Comparison of ENCODE assay signal across 9 mouse cellular contexts in the genomic region with DNA sequence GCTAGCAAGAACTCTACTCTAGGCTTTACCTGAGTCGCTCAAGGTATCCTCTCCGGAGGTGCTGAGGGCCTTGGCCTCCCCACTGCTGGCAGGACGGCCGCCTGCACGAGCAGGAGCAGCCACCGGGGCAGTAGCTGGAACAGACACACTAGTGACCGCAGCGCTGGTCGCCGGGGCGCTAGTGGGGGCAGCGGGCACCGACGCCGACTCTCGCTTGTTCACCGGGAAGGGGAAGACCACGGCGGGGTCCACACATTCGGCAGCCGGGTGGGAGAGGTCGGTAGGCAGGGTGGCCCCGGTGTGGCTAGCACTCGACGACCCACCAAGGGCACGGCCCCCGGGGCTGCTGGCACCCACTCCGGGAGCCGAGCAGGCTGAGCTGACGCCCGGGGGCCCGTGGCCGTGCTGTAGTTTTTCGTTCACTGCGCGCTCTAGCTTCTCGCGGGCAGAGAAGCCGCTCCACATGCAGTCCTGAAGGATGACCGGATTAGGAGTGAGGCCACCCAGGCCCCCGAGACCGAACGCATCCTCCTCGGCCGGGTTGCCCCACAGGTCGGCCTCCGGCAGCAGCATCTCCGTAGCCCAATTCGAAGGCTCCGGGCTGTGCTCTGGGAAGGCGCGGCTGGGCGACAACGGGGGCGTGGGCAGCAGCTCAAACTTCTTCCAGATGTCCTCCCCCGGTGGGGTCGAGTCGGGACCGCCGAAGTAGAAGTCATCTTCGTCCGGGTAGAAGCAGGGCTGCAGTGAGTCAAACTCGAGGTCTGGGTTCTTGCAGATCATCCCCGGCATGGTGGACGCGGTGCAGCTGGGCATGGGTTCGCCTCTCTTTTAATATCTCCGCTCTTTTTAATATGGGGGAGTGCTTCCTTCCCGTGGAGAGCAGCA. TPM values are rescaled to one million over a fixed set of nuclear protein-coding genes. Genes with fewer than 3 reads are reported as not detected.
DNase-seq lines count a peak whose midpoint lies in the region; ATAC-seq and TF ChIP-seq lines count a peak whose summit lies in the region.
"Had no signal": no experiment of that assay in that cellular context is flagged by ENCODE, and none has a peak within 500 bp of the region (broad histone marks: within the 10 kb centered on the region; RNA-seq: fewer than 3 reads in every experiment).

No protein-coding gene starts in this region.

- intact Hi-C loops in heart, adult 2 months (cut with DNase I), result loop anchor here (2.0 to 10.0 kb wide), 6 partner anchors 158 to 765 kb away; no protein-coding TSS in a partner anchor

- DNase-seq in cerebellum, postnatal 14 days, result peak; percentile 45 to 49
- DNase-seq in heart, adult 2 months, result peak; percentile 26 to 51
- peak; percentile 44 for DNase-seq in kidney, adult 18-20 months
- no peak for DNase-seq in liver, adult 2 months (ENCODE audit: extremely low read depth, low read depth, low spot score)

- ATAC-seq in erythroblast, adult 5-6 weeks (replicated peaks; ENCODE audit: low FRiP score, poor library complexity, severe bottlenecking), result no peak
- ATAC-seq in neural tube, embryonic 15.5 days (ENCODE audit: low FRiP score), result no peak
- ATAC-seq in erythroid progenitor cell, adult 5-6 weeks (replicated peaks; ENCODE audit: low FRiP score, poor library complexity, severe bottlenecking), result no peak

- H3K27ac ChIP-seq in heart, adult 2 months, result peak overlapping the region; percentile 12
- no peak overlapping the region for H3K27ac ChIP-seq in liver, adult 2 months (replicated peaks; ENCODE audit: insufficient read depth, low read depth, low read length)
- peak overlapping the region; percentile 97 for H3K27ac ChIP-seq in neural tube, embryonic 15.5 days (replicated peaks)

- H3K79me2 ChIP-seq in heart, adult 2 months (replicated peaks; ENCODE audit: control insufficient read depth, insufficient read depth, low read length), result no peaks in the 10 kb centered on the region
- H3K79me2 ChIP-seq in liver, adult 2 months (ENCODE audit: control insufficient read depth, insufficient read depth, low read length), result 0 out of 2 replicates have a peak, but pooled peaks cover 3% of the 10 kb centered on the region

- H3K4me3 ChIP-seq in erythroblast, embryonic 14.5 days (replicated peaks), result peak overlapping the region; percentile 32
- peak overlapping the region; percentile 80 for H3K4me3 ChIP-seq in heart, adult 2 months
- peak overlapping the region; percentile 35 for H3K4me3 ChIP-seq in liver, adult 2 months (ENCODE audit: insufficient read depth, low read depth, low read length)
- peak overlapping the region; percentile 80 for H3K4me3 ChIP-seq in neural tube, embryonic 15.5 days (replicated peaks)

- TF ChIP-seq EP300 in heart, adult 2 months (IDR thresholded peaks at IDR 0.05; ENCODE audit: insufficient read depth, low read depth, low read length), result no peak

- 1% methylated on average over 69 of the region's 69 CpGs for WGBS in heart, adult 2 months
- 4% methylated on average over 69 of the region's 69 CpGs for WGBS in liver, adult 2 months
- under 1% methylated on average over 66 of the region's 69 CpGs for WGBS in neural tube, embryonic 15.5 days

- H3K27me3 ChIP-seq in erythroblast, embryonic 14.5 days (ENCODE audit: control insufficient read depth), result peaks cover 79% of the 10 kb centered on the region
- no peaks in the 10 kb centered on the region for H3K27me3 ChIP-seq in heart, adult 2 months (ENCODE audit: control insufficient read depth, insufficient read depth, low read length)
- 0 out of 2 replicates have a peak, but pooled peaks cover 2% of the 10 kb centered on the region for H3K27me3 ChIP-seq in liver, adult 2 months (ENCODE audit: control insufficient read depth, insufficient read depth, low read length)
- no peaks in the 10 kb centered on the region for H3K27me3 ChIP-seq in neural tube, embryonic 15.5 days (replicated peaks)
- H3K27me3 ChIP-seq: CH12.LX had no signal

- peak overlapping the region; percentile 90 for H3K9ac ChIP-seq in heart, adult 2 months (ENCODE audit: low read depth, low read length)
- peak overlapping the region; percentile 56 for H3K9ac ChIP-seq in liver, adult 2 months (ENCODE audit: low read depth, low read length)
- H3K9ac ChIP-seq in neural tube, embryonic 15.5 days (replicated peaks), result peak overlapping the region; percentile 91

- H3K36me3 ChIP-seq in erythroblast, embryonic 14.5 days (ENCODE audit: control insufficient read depth), result no peaks in the 10 kb centered on the region; the same call in 1 of the 2 replicates
- no peaks in the 10 kb centered on the region for H3K36me3 ChIP-seq in heart, adult 2 months (ENCODE audit: control insufficient read depth, insufficient read depth, low read length)
- no peaks in the 10 kb centered on the region for H3K36me3 ChIP-seq in liver, adult 2 months (ENCODE audit: control insufficient read depth, insufficient read depth, low read length)
- peaks cover 16% of the 10 kb centered on the region for H3K36me3 ChIP-seq in neural tube, embryonic 15.5 days

- H3K4me1 ChIP-seq in erythroblast, embryonic 14.5 days (ENCODE audit: control insufficient read depth), result peaks cover 9% of the 10 kb centered on the region; the same call in 1 of the 2 replicates
- H3K4me1 ChIP-seq in heart, adult 2 months (ENCODE audit: control insufficient read depth, insufficient read depth, low read length), result peaks cover 1% of the 10 kb centered on the region
- H3K4me1 ChIP-seq in liver, adult 2 months (ENCODE audit: control insufficient read depth, insufficient read depth, low read length), result peaks cover 12% of the 10 kb centered on the region
- peaks cover 39% of the 10 kb centered on the region for H3K4me1 ChIP-seq in neural tube, embryonic 15.5 days

- peak overlapping the region; percentile 93 for H3K4me2 ChIP-seq in neural tube, embryonic 15.5 days

- TF ChIP-seq POLR2A in heart, adult 2 months (IDR thresholded peaks at IDR 0.05; ENCODE audit: insufficient read depth, low read depth, low read length), result no peak
- no peak for TF ChIP-seq POLR2A in liver, adult 2 months (IDR thresholded peaks at IDR 0.05; ENCODE audit: extremely low read depth, insufficient read depth, low read length)

- H3K9me3 ChIP-seq in erythroblast, embryonic 14.5 days (ENCODE audit: control insufficient read depth, low read length), result peaks cover 6% of the 10 kb centered on the region; the same call in 1 of the 2 replicates
- H3K9me3 ChIP-seq in neural tube, embryonic 15.5 days (replicated peaks), result no peaks in the 10 kb centered on the region

- TF ChIP-seq CTCF in heart, adult 2 months (IDR thresholded peaks at IDR 0.05), result no peak
- TF ChIP-seq CTCF in liver, adult 2 months (IDR thresholded peaks at IDR 0.05; ENCODE audit: low read depth, low read length), result no peak

RNA-seq across cellular contexts. Expression of a gene that starts 1.9 kb away (rescaled TPM):
- polyA plus RNA-seq in erythroblast, embryonic 14.5 days (2012), result 0.02 TPM in 1 of 2 replicates, not detected in the other
- total RNA-seq in erythroblast, adult 5-6 weeks (2015; ENCODE audit: low replicate concordance), result not detected in 2 replicates
- total RNA-seq in erythroblast, adult 5-6 weeks (2017; ENCODE audit: low replicate concordance), result 0.56 TPM in 1 of 2 replicates, not detected in the other
- total RNA-seq in heart, adult 2 months (2021), result 1 to 10 TPM; 1.8 to 1.9 TPM
- polyA plus RNA-seq in heart, adult 2 months (2012; rRNA removed), result 3.1 and 4.7 TPM in 2 replicates
- 0.40 and 0.65 TPM in 2 replicates for total RNA-seq in liver, adult 2 months (2014; rRNA removed)
- polyA plus RNA-seq in liver, adult 2 months (2012; rRNA removed), result 0.21 and 0.54 TPM in 2 replicates
- polyA plus RNA-seq in neural tube, embryonic 15.5 days (2015; fragmentation: Nextera tagmentation; extraction: Ambion mirVana), result 40.7 and 43.2 TPM in 2 replicates
- total RNA-seq in erythroid progenitor cell, adult 5-6 weeks (2015; ENCODE audit: low replicate concordance), result not detected in 2 replicates
- 1.0 TPM in 1 of 2 replicates, not detected in the other for total RNA-seq in erythroid progenitor cell, adult 5-6 weeks (2017; ENCODE audit: low replicate concordance)
- total RNA-seq: CH12.LX had no signal
